Comparison of ENCODE assay signal across 8 mouse cellular contexts in genomic region chr7:65155628-65156513, GRCm38 (mm10). TPM values are rescaled to one million over a fixed set of nuclear protein-coding genes. Genes with fewer than 3 reads are reported as not detected.
DNase-seq lines count a peak whose midpoint lies in the region; ATAC-seq and TF ChIP-seq lines count a peak whose summit lies in the region.

No protein-coding gene starts in this region.

- H3K9me3 ChIP-seq in forebrain, postnatal 0 days (ENCODE audit: low read length) = no peaks in the 10 kb centered on the region
- no peaks in the 10 kb centered on the region for H3K9me3 ChIP-seq in intestine, embryonic 16.5 days (ENCODE audit: control insufficient read depth, low read length)
- no peaks in the 10 kb centered on the region for H3K9me3 ChIP-seq in liver, embryonic 11.5 days (ENCODE audit: control insufficient read depth, low read length)
- H3K9me3 ChIP-seq in neural tube, embryonic 15.5 days (replicated peaks) = no peaks in the 10 kb centered on the region

- peak overlapping the region; percentile 96 for H3K4me2 ChIP-seq in forebrain, postnatal 0 days (ENCODE audit: low read depth)
- peak overlapping the region; percentile 98 for H3K4me2 ChIP-seq in intestine, embryonic 16.5 days (ENCODE audit: low read depth, low read length)
- H3K4me2 ChIP-seq in liver, embryonic 11.5 days = peak overlapping the region; percentile 82
- H3K4me2 ChIP-seq in neural tube, embryonic 15.5 days = peak overlapping the region; percentile 96

- TF ChIP-seq CTCF in cerebellum, adult 2 months (IDR thresholded peaks at IDR 0.05; ENCODE audit: borderline replicate concordance, insufficient read depth, low read depth, low read length) = no peak
- peak; percentile 31; the same call in 1 of the 2 replicates for TF ChIP-seq CTCF in forebrain, postnatal 0 days (IDR thresholded peaks at IDR 0.05; ENCODE audit: low read depth)

- TF ChIP-seq POLR2A in cerebellum, adult 2 months (IDR thresholded peaks at IDR 0.05; ENCODE audit: borderline replicate concordance, insufficient read depth, low read length) = no peak

- H3K27me3 ChIP-seq in cerebellum, adult 2 months (ENCODE audit: control insufficient read depth, insufficient read depth, low read length) = no peaks in the 10 kb centered on the region; the same call in 1 of the 2 replicates
- H3K27me3 ChIP-seq in forebrain, postnatal 0 days (ENCODE audit: insufficient read depth, low read length) = peaks cover 23% of the 10 kb centered on the region
- peaks cover 36% of the 10 kb centered on the region for H3K27me3 ChIP-seq in intestine, embryonic 16.5 days (replicated peaks; ENCODE audit: control insufficient read depth, insufficient read depth, low read length)
- peaks cover 45% of the 10 kb centered on the region for H3K27me3 ChIP-seq in liver, embryonic 11.5 days (replicated peaks; ENCODE audit: control insufficient read depth, insufficient read depth, low read length)
- H3K27me3 ChIP-seq in neural tube, embryonic 15.5 days (replicated peaks) = 0 out of 2 replicates have a peak, but pooled peaks cover 4% of the 10 kb centered on the region

- H3K9ac ChIP-seq in forebrain, postnatal 0 days = peak overlapping the region; percentile 62
- H3K9ac ChIP-seq in intestine, embryonic 16.5 days (ENCODE audit: low read depth, low read length) = peak overlapping the region; percentile 67
- 0 out of 2 replicates have a peak overlapping the region, but pooled peaks have one; percentile 14 for H3K9ac ChIP-seq in liver, embryonic 11.5 days (ENCODE audit: low read depth, low read length)
- H3K9ac ChIP-seq in neural tube, embryonic 15.5 days (replicated peaks) = peak overlapping the region; percentile 74

- peak overlapping the region; percentile 52 for H3K4me3 ChIP-seq in cerebellum, adult 2 months (replicated peaks; ENCODE audit: insufficient read depth, low read depth, low read length)
- peak overlapping the region; percentile 61 for H3K4me3 ChIP-seq in forebrain, postnatal 0 days (ENCODE audit: low read depth, low read length)
- peak overlapping the region; percentile 64 for H3K4me3 ChIP-seq in intestine, embryonic 16.5 days (ENCODE audit: low read length)
- H3K4me3 ChIP-seq in liver, embryonic 11.5 days (ENCODE audit: low read depth, low read length) = peak overlapping the region; percentile 45
- H3K4me3 ChIP-seq in neural tube, embryonic 15.5 days (replicated peaks) = peak overlapping the region; percentile 59

- DNase-seq in layer of hippocampus, adult 11-12 months (ENCODE audit: low spot score) = peak; percentile 43
- DNase-seq in layer of hippocampus, adult 9-10 months (ENCODE audit: low spot score) = no peak
- peak; percentile 70 to 72 for DNase-seq in cerebellum, adult 2 months
- peak; percentile 67 for DNase-seq in forebrain, postnatal 0 days
- peak; percentile 51 for DNase-seq in liver, embryonic 11.5 days (ENCODE audit: low spot score)
- no peak for DNase-seq in thymus, postnatal 36 days

- H3K36me3 ChIP-seq in forebrain, postnatal 0 days (ENCODE audit: insufficient read depth) = no peaks in the 10 kb centered on the region
- H3K36me3 ChIP-seq in intestine, embryonic 16.5 days (ENCODE audit: control insufficient read depth, insufficient read depth, low read length) = no peaks in the 10 kb centered on the region
- no peaks in the 10 kb centered on the region for H3K36me3 ChIP-seq in liver, embryonic 11.5 days (ENCODE audit: control insufficient read depth, insufficient read depth, low read length)
- no peaks in the 10 kb centered on the region for H3K36me3 ChIP-seq in neural tube, embryonic 15.5 days

- peak; percentile 89 for ATAC-seq in forebrain, postnatal 0 days
- ATAC-seq in intestine, embryonic 16.5 days = peak; percentile 83
- peak; percentile 57; the same call in 1 of the 2 replicates for ATAC-seq in liver, embryonic 11.5 days (replicated peaks; ENCODE audit: low FRiP score)
- ATAC-seq in neural tube, embryonic 15.5 days (ENCODE audit: low FRiP score) = peak; percentile 87

- H3K27ac ChIP-seq in cerebellum, adult 2 months (ENCODE audit: insufficient read depth, low read length) = no peak overlapping the region
- H3K27ac ChIP-seq in forebrain, postnatal 0 days (ENCODE audit: low read depth, low read length) = peak overlapping the region; percentile 59
- no peak overlapping the region for H3K27ac ChIP-seq in intestine, embryonic 16.5 days (ENCODE audit: low read length)
- H3K27ac ChIP-seq in liver, embryonic 11.5 days (ENCODE audit: low read depth, low read length) = no peak overlapping the region
- H3K27ac ChIP-seq in neural tube, embryonic 15.5 days (replicated peaks) = peak overlapping the region; percentile 89

- no peaks in the 10 kb centered on the region for H3K4me1 ChIP-seq in cerebellum, adult 2 months (ENCODE audit: control insufficient read depth, insufficient read depth, low read length)
- H3K4me1 ChIP-seq in forebrain, postnatal 0 days (ENCODE audit: insufficient read depth) = peaks cover 2% of the 10 kb centered on the region; the same call in 1 of the 2 replicates
- H3K4me1 ChIP-seq in intestine, embryonic 16.5 days (ENCODE audit: control insufficient read depth, insufficient read depth, low read length) = no peaks in the 10 kb centered on the region
- no peaks in the 10 kb centered on the region for H3K4me1 ChIP-seq in liver, embryonic 11.5 days (replicated peaks; ENCODE audit: control insufficient read depth, insufficient read depth, low read length)
- H3K4me1 ChIP-seq in neural tube, embryonic 15.5 days = peaks cover 28% of the 10 kb centered on the region

- WGBS in cerebellum, adult 2 months = under 1% methylated on average over 116 of the region's 122 CpGs
- under 1% methylated on average over 99 of the region's 122 CpGs for WGBS in forebrain, postnatal 0 days
- WGBS in intestine, embryonic 16.5 days = under 1% methylated on average over 89 of the region's 122 CpGs
- WGBS in liver, embryonic 11.5 days = 1% methylated on average over 107 of the region's 122 CpGs
- under 1% methylated on average over 111 of the region's 122 CpGs for WGBS in neural tube, embryonic 15.5 days

RNA-seq across cellular contexts. Expression of gene Fam189a1, which starts 0.5 kb away (rescaled TPM):
- polyA plus RNA-seq in cerebellum, adult 2 months (2012; rRNA removed) = 17.1 and 17.5 TPM in 2 replicates
- 13.0 and 20.8 TPM in 2 replicates for total RNA-seq in forebrain, postnatal 0 days (2014; rRNA removed)
- polyA plus RNA-seq in forebrain, postnatal 0 days (2015; fragmentation: Nextera tagmentation; extraction: Ambion mirVana) = 7.9 and 15.2 TPM in 2 replicates
- 0.67 and 0.75 TPM in 2 replicates for polyA plus RNA-seq in intestine, embryonic 16.5 days (2015; fragmentation: Nextera tagmentation; extraction: Ambion mirVana)
- polyA plus RNA-seq in liver, embryonic 11.5 days (2014; fragmentation: Nextera tagmentation; extraction: Ambion mirVana) = 0.08 and 0.27 TPM in 2 replicates
- polyA plus RNA-seq in neural tube, embryonic 15.5 days (2015; fragmentation: Nextera tagmentation; extraction: Ambion mirVana) = 10.4 and 13.4 TPM in 2 replicates

Comparison
In these comparisons a context has a peak if more than half of its experiments do, and no peak if none do; other contexts are left out.
1. DNase-seq: peak in layer of hippocampus, adult 11-12 months (single experiment), cerebellum, adult 2 months (2 of 2), forebrain, postnatal 0 days (single experiment) and liver, embryonic 11.5 days (single experiment); none in layer of hippocampus, adult 9-10 months (single experiment) and thymus, postnatal 36 days (0 of 2).
2. H3K27ac ChIP-seq: peak in forebrain, postnatal 0 days (single experiment) and neural tube, embryonic 15.5 days (single experiment); none in cerebellum, adult 2 months (single experiment), intestine, embryonic 16.5 days (single experiment) and liver, embryonic 11.5 days (single experiment).
3. H3K9ac ChIP-seq: peak in every context shown above with its lines; median percentile 74 in neural tube, embryonic 15.5 days; 67 in intestine, embryonic 16.5 days; 62 in forebrain, postnatal 0 days; 14 in liver, embryonic 11.5 days.
4. Peak in every context shown above with its lines, with median percentiles within 50 percentile points of each other: H3K4me3 ChIP-seq, ATAC-seq and H3K4me2 ChIP-seq.